ENCODE assay signal across 17 mouse cellular contexts in genomic region chr17:66345680-66346079, GRCm38 (mm10).
DNase-seq lines count a peak whose midpoint lies in the region; ATAC-seq and TF ChIP-seq lines count a peak whose summit lies in the region.
"Had no signal": no experiment of that assay in that cellular context is flagged by ENCODE, and none has a peak within 500 bp of the region (broad histone marks: within the 10 kb centered on the region; RNA-seq: fewer than 3 reads in every experiment).

No protein-coding gene starts in this region.

- no peak for ATAC-seq in hindbrain, embryonic 15.5 days (ENCODE audit: low FRiP score, low read depth)
- no peak for ATAC-seq in hindbrain, embryonic 12.5 days (ENCODE audit: low FRiP score)
- ATAC-seq: liver, postnatal 0 days had no signal

- no peak overlapping the region for H3K4me2 ChIP-seq in hindbrain, embryonic 15.5 days
- H3K4me2 ChIP-seq in hindbrain, embryonic 12.5 days (replicated peaks), result no peak overlapping the region
- H3K4me2 ChIP-seq: heart, embryonic 12.5 days; limb, embryonic 15.5 days; midbrain, embryonic 12.5 days had no signal

- H3K4me1 ChIP-seq in hindbrain, embryonic 15.5 days (replicated peaks), result peaks cover 8% of the 10 kb centered on the region
- peaks cover 2% of the 10 kb centered on the region for H3K4me1 ChIP-seq in hindbrain, embryonic 12.5 days
- H3K4me1 ChIP-seq: midbrain, embryonic 12.5 days had no signal

- TF ChIP-seq CTCF in layer of hippocampus, adult 2 months (conservative IDR thresholded peaks at IDR 0.05), result no peak

- no peak overlapping the region for H3K9ac ChIP-seq in hindbrain, embryonic 15.5 days
- H3K9ac ChIP-seq in hindbrain, embryonic 12.5 days, result no peak overlapping the region
- H3K9ac ChIP-seq: heart, embryonic 12.5 days; limb, embryonic 15.5 days; liver, postnatal 0 days; midbrain, embryonic 12.5 days had no signal

- H3K9me3 ChIP-seq in hindbrain, embryonic 15.5 days, result no peaks in the 10 kb centered on the region
- no peaks in the 10 kb centered on the region for H3K9me3 ChIP-seq in hindbrain, embryonic 12.5 days (replicated peaks)
- H3K9me3 ChIP-seq: heart, embryonic 12.5 days; limb, embryonic 15.5 days; midbrain, embryonic 12.5 days had no signal

- no peaks in the 10 kb centered on the region for H3K27me3 ChIP-seq in hindbrain, embryonic 15.5 days
- H3K27me3 ChIP-seq in hindbrain, embryonic 12.5 days, result no peaks in the 10 kb centered on the region
- H3K27me3 ChIP-seq: heart, embryonic 12.5 days; limb, embryonic 15.5 days; midbrain, embryonic 12.5 days had no signal

- peaks cover 37% of the 10 kb centered on the region for H3K36me3 ChIP-seq in hindbrain, embryonic 15.5 days
- peaks cover 63% of the 10 kb centered on the region for H3K36me3 ChIP-seq in hindbrain, embryonic 12.5 days

- no peak overlapping the region for H3K4me3 ChIP-seq in hindbrain, embryonic 15.5 days
- no peak overlapping the region for H3K4me3 ChIP-seq in hindbrain, embryonic 12.5 days
- H3K4me3 ChIP-seq in layer of hippocampus, adult 2 months, result no peak overlapping the region
- H3K4me3 ChIP-seq: heart, embryonic 12.5 days; limb, embryonic 15.5 days; midbrain, embryonic 12.5 days had no signal

- DNase-seq in testis, postnatal 14 days (ENCODE audit: low spot score), result peak; percentile 26
- DNase-seq in testis, postnatal 10 days (ENCODE audit: low spot score), result no peak
- peak; percentile 81 for DNase-seq in cerebellum, adult 9-11 months
- DNase-seq in lung, postnatal 14 days, result no peak
- no peak for DNase-seq in layer of hippocampus, adult 2 months (ENCODE audit: low spot score in 2 of 2)
- no peak for DNase-seq in adrenal gland, adult 8-10 months
- DNase-seq: adrenal gland, postnatal 10 days; gastrocnemius, postnatal 25 days; kidney, adult 18-20 months; kidney, postnatal 4 days; liver, postnatal 0 days; lung, postnatal 36 days had no signal

- 61% methylated on average over 15 of the region's 15 CpGs for WGBS in hindbrain, embryonic 15.5 days
- 90% methylated on average over 15 of the region's 15 CpGs for WGBS in hindbrain, embryonic 12.5 days

- peak overlapping the region; percentile 38; the same call in 1 of the 2 replicates for H3K27ac ChIP-seq in hindbrain, embryonic 15.5 days (replicated peaks)
- no peak overlapping the region for H3K27ac ChIP-seq in hindbrain, embryonic 12.5 days
- H3K27ac ChIP-seq in layer of hippocampus, adult 2 months, result no peak overlapping the region
- H3K27ac ChIP-seq: limb, embryonic 15.5 days; midbrain, embryonic 12.5 days had no signal

Comparison
In these comparisons a context has a peak if more than half of its experiments do, and no peak if none do; other contexts are left out.
1. DNase-seq: peak in testis, postnatal 14 days (single experiment) and cerebellum, adult 9-11 months (single experiment); none in testis, postnatal 10 days (single experiment), lung, postnatal 14 days (single experiment), layer of hippocampus, adult 2 months (0 of 2) and adrenal gland, adult 8-10 months (single experiment).